Mouse (Mus musculus) cortical plate, adult 2 months (tissue): ENCODE measurements around the gene Nyap1.

ENCODE experiments used
- CTCF ChIP-seq: fragments of 200-500 bp; IDR thresholded peaks from 2 replicates; pipeline ENCODE4 v1.5.1; 2011; ENCODE audit warnings: mild to moderate bottlenecking, control low read depth, low read length; ENCODE audit not compliant: insufficient read depth; ENCODE audit errors: extremely low read depth
- POLR2A ChIP-seq: fragments of 200-500 bp; IDR thresholded peaks from 2 replicates; pipeline ENCODE4 v1.6.1; 2011; ENCODE audit warnings: mild to moderate bottlenecking, low read length, control low read depth; ENCODE audit not compliant: insufficient read depth; ENCODE audit errors: extremely low read depth

DNA sequence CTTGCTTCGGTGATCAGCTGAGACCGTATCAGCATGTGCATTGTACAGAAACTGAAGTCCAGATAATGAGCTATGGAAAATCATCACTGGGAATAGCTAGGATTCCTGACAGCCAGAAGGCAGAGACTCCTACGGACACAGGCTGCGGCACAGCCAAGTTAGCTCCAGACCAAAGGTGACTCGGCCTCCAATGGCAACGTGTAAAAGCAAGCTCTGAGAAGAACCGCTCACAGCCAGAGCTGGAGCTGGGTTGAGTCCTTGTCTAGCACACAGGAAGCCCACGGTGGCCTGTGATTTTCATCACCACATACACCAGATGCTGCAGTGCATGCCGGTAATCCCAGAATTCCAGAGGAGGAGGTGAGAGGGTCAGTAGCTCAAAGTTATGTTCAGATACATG, 50.9 kb downstream of the Nyap1 start:
- no peak for TF ChIP-seq CTCF
- no peak for TF ChIP-seq POLR2A
